Mouse (Mus musculus) midbrain, embryonic 14.5 days (tissue): ENCODE results near the gene Prkn. TPM values are rescaled to one million over a fixed set of nuclear protein-coding genes. Genes with fewer than 3 reads are reported as not detected.

Experiments
- ATAC-seq: fragments of 200-750 bp; cut with Nextera tagmentation; 2 replicates; pipeline ENCODE4 v1.8.0; 2017; ENCODE audit warnings: moderate number of reproducible peaks, moderate library complexity; ENCODE audit not compliant: low FRiP score, low TSS enrichment
- DNase-seq: peaks from one replicate; pipeline ENCODE4 v3.0.0-alpha.2; 2015
- H3K27ac ChIP-seq: fragments of 300-500 bp; sonication (generic); replicated peaks from 2 replicates; pipeline ENCODE4 v1.5.1; 2014; ENCODE audit warnings: mild to moderate bottlenecking, low read depth, low read length, moderate library complexity
- H3K27me3 ChIP-seq: fragments of 300-500 bp; sonication (generic); 2 replicates; pipeline ENCODE4 v1.6.1; 2014; ENCODE audit warnings: low read length, control low read depth, mixed read lengths; ENCODE audit not compliant: control insufficient read depth, insufficient read depth
- H3K36me3 ChIP-seq: fragments of 300-500 bp; sonication (generic); 2 replicates; pipeline ENCODE4 v1.6.1; 2014; ENCODE audit warnings: low read length, control low read depth; ENCODE audit not compliant: control insufficient read depth, insufficient read depth
- H3K4me1 ChIP-seq: fragments of 300-500 bp; sonication (generic); 2 replicates; pipeline ENCODE4 v1.6.1; 2014; ENCODE audit warnings: mild to moderate bottlenecking, antibody characterized with exemption, low read length, control low read depth; ENCODE audit not compliant: control insufficient read depth, insufficient read depth
- H3K4me2 ChIP-seq: fragments of 300-500 bp; sonication (generic); 2 replicates; pipeline ENCODE4 v1.6.1; 2014; ENCODE audit warnings: mild to moderate bottlenecking, low read length, moderate library complexity
- H3K4me3 ChIP-seq: fragments of 300-500 bp; sonication (generic); replicated peaks from 2 replicates; pipeline ENCODE4 v1.5.1; 2014; ENCODE audit warnings: low read depth, low read length
- H3K9ac ChIP-seq: fragments of 300-500 bp; sonication (generic); replicated peaks from 2 replicates; pipeline ENCODE4 v1.6.1; 2014; ENCODE audit warnings: mild to moderate bottlenecking, low read length, moderate library complexity
- H3K9me3 ChIP-seq: fragments of 300-500 bp; sonication (generic); 2 replicates; pipeline ENCODE4 v1.6.1; 2016; ENCODE audit warnings: low read length, control low read depth, mixed read lengths; ENCODE audit not compliant: control insufficient read depth
- WGBS: fragments of 180-500 bp; shearing (Covaris S2); extraction: QIAGEN DNeasy Blood & Tissue Kit; methylation state at CpG from one replicate; pipeline ENCODE4 v1.1.7; 2014; 5-methylcytosine and 5-hydroxymethylcytosine counted together
- polyA plus RNA-seq: library from polyadenylated mRNA; unstranded; fragments of >200 nt; fragmentation: Nextera tagmentation; extraction: Ambion mirVana; gene quantifications from 2 replicates; pipeline ENCODE4 v1.2.1, GENCODE M21; 2014

Prkn gene
- polyA plus RNA-seq, 1 experiment from 2014 or later: 4.4 TPM

DNA sequence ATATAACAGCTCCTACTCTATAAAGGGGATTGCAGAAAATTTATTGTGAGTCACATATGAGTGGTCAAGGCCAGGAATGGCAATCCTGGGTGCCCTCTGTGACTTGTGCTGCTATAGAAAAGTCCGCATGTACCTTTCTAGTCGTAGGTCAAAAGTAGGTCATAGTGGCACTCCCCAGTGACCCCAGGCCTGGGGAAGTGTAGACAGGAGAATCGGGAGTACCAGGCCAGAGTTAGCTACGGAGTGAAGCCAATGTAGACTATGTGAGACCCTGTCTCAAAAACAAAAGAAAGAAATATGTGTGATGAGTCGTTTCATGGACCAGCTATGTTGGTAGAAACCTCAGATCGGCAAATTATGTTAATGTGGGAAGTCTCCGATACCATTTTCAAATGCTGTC lies 1206.8 kb downstream of the Prkn start:
- H3K4me1 ChIP-seq: no peaks in the 10 kb centered on the region
- H3K27me3 ChIP-seq: no peaks in the 10 kb centered on the region
- H3K27ac ChIP-seq: no peak overlapping the region
- no peak for DNase-seq
- no peaks in the 10 kb centered on the region for H3K9me3 ChIP-seq
- no peak overlapping the region for H3K4me2 ChIP-seq
- ATAC-seq: no peak
- WGBS: 75% methylated on average over 7 of the region's 7 CpGs
- H3K9ac ChIP-seq: no peak overlapping the region
- no peak overlapping the region for H3K4me3 ChIP-seq
- H3K36me3 ChIP-seq: no peaks in the 10 kb centered on the region

GRCm38 (mm10) chr17:12047523-12047922 lies 1207.3 kb downstream of the Prkn start:
- Histone ChIP-seq H3K27me3 (no peaks in the 10 kb centered on the region), H3K36me3 (no peaks in the 10 kb centered on the region), H3K4me3 (no peak overlapping the region), H3K9ac (no peak overlapping the region), H3K4me1 (no peaks in the 10 kb centered on the region), H3K4me2 (no peak overlapping the region), H3K9me3 (no peaks in the 10 kb centered on the region), H3K27ac (no peak overlapping the region)
- DNase-seq (no peak), ATAC-seq (no peak)
- 21% methylated on average over 6 of the region's 6 CpGs for WGBS

DNA sequence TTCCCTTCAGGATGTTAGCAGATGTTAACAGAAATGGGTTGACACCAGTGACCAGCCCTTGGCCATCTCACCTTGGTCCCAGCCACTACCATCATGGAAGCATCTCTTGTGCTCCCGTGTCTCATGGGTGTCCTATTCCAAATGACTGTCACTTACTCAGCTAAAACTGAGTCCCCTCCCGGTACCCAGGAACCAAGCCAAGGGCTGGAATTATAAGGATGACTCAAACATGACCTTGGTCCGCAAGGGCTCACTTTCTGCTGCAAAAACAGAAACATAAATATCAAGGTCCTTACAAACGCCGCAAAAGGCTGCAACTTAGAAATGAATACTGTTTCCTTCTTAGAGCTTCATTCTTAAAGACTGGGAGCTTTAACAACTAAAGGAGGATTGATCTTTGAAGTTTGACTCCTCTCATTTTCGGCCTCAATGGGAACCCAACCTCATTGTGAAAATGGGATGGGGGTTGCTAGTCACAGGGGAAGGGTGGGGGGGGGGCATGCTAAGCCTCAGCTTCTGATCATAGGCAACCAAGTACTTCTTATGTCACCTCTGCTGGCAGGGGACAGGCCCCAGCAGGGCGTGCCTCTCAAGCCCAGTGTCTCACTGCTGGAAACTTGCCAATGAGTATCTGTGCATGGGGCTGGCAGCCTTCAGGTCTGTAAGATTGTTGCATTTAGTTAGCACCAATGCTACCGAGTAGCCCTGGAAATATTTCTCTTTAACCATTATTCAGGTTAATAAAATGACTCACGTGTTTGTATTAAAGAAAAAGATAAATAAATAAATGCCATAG lies 1208.7 kb downstream of the Prkn start:
- Histone ChIP-seq H3K9me3 (no peaks in the 10 kb centered on the region), H3K27ac (no peak overlapping the region), H3K4me1 (no peaks in the 10 kb centered on the region), H3K4me2 (no peak overlapping the region), H3K27me3 (no peaks in the 10 kb centered on the region), H3K4me3 (no peak overlapping the region), H3K9ac (no peak overlapping the region), H3K36me3 (no peaks in the 10 kb centered on the region)
- 75% methylated on average over 9 of the region's 9 CpGs for WGBS
- no peak for ATAC-seq
- DNase-seq: peak; percentile 40

DNA sequence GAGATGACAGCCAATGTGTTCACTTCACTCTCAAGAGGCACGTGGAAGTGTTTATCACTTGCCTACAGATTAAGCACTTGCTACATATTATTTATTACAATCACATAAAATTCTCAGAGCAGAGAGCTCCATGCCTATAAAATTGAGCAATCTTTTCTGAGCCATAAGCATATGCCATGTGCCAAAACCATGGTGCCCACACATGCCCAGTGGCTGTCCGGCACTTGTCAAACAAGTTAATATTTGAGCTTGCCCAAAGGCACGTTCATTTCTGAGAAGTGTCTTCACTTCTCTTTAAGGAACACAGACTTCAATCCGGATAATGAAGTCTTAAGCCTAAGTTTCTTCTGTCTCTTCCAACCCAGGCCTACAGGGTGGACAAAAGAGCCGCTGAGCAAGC lies 1210.1 kb downstream of the Prkn start:
- Histone ChIP-seq H3K27ac (no peak overlapping the region), H3K4me3 (no peak overlapping the region), H3K27me3 (no peaks in the 10 kb centered on the region), H3K4me1 (no peaks in the 10 kb centered on the region), H3K9me3 (no peaks in the 10 kb centered on the region), H3K36me3 (no peaks in the 10 kb centered on the region), H3K9ac (no peak overlapping the region), H3K4me2 (no peak overlapping the region)
- DNase-seq: no peak
- ATAC-seq: no peak
- whole genome bisulfite sequencing: 90% methylated on average over 5 of the region's 5 CpGs

GRCm38 (mm10) chr17:12051031-12051430 lies 1210.8 kb downstream of the Prkn start:
- ATAC-seq (no peak), DNase-seq (no peak)
- Histone ChIP-seq H3K27me3 (no peaks in the 10 kb centered on the region), H3K4me3 (no peak overlapping the region), H3K36me3 (no peaks in the 10 kb centered on the region), H3K9ac (no peak overlapping the region), H3K9me3 (no peaks in the 10 kb centered on the region), H3K4me2 (no peak overlapping the region), H3K4me1 (no peaks in the 10 kb centered on the region), H3K27ac (no peak overlapping the region)
- WGBS: 88% methylated on average over 3 of the region's 3 CpGs

- no peak for ATAC-seq
- DNase-seq: no peak
- no peak overlapping the region for H3K27ac ChIP-seq
- H3K4me3 ChIP-seq: no peak overlapping the region
- H3K9ac ChIP-seq: no peak overlapping the region
- H3K4me1 ChIP-seq: no peaks in the 10 kb centered on the region
- no peaks in the 10 kb centered on the region for H3K36me3 ChIP-seq
- H3K9me3 ChIP-seq: no peaks in the 10 kb centered on the region
- WGBS: 91% methylated on average over 12 of the region's 12 CpGs
- no peaks in the 10 kb centered on the region for H3K27me3 ChIP-seq
- no peak overlapping the region for H3K4me2 ChIP-seq
Measured at GRCm38 (mm10) chr17:12052651-12053050, 1212.5 kb downstream of the Prkn start.

GRCm38 (mm10) chr17:12059041-12059440 lies 1218.9 kb downstream of the Prkn start:
- Histone ChIP-seq H3K4me3 (no peak overlapping the region), H3K9ac (no peak overlapping the region), H3K9me3 (no peaks in the 10 kb centered on the region), H3K27me3 (no peaks in the 10 kb centered on the region), H3K27ac (no peak overlapping the region), H3K4me2 (no peak overlapping the region), H3K4me1 (no peaks in the 10 kb centered on the region), H3K36me3 (no peaks in the 10 kb centered on the region)
- WGBS: 92% methylated on average over 6 of the region's 6 CpGs
- ATAC-seq (no peak), DNase-seq (no peak)

DNA sequence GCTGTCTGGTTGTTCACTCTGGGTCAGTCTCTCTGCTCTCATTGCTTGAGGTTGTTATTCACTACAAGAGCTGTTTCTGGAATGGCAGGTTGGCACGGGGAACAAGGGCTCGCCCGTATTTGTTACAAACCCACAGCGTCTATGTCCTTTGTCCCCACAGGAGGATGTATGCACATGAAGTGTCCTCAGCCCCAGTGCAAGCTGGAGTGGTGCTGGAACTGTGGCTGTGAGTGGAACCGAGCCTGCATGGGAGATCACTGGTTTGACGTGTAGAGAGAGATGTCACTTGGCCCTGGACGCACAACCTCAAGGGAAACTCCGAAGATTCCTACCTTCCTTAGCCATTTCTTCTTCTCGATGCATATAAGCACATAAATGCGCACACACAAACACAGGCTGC lies 1221.2 kb downstream of the Prkn start:
- Histone ChIP-seq H3K4me1 (no peaks in the 10 kb centered on the region), H3K9ac (no peak overlapping the region), H3K36me3 (no peaks in the 10 kb centered on the region), H3K4me3 (no peak overlapping the region), H3K4me2 (no peak overlapping the region), H3K27ac (no peak overlapping the region), H3K9me3 (no peaks in the 10 kb centered on the region), H3K27me3 (no peaks in the 10 kb centered on the region)
- WGBS: 89% methylated on average over 10 of the region's 10 CpGs
- ATAC-seq: no peak
- no peak for DNase-seq

- Histone ChIP-seq H3K27ac (no peak overlapping the region), H3K4me2 (no peak overlapping the region), H3K9me3 (no peaks in the 10 kb centered on the region), H3K27me3 (no peaks in the 10 kb centered on the region), H3K4me1 (no peaks in the 10 kb centered on the region), H3K9ac (no peak overlapping the region), H3K36me3 (no peaks in the 10 kb centered on the region), H3K4me3 (no peak overlapping the region)
- DNase-seq (no peak), ATAC-seq (no peak)
- WGBS: 57% methylated on average over 3 of the region's 3 CpGs
Measured at GRCm38 (mm10) chr17:12062861-12063260, 1222.7 kb downstream of the Prkn start.
